Mouse (Mus musculus) liver, embryonic 16.5 days (tissue): ENCODE measurements around the gene Trappc3. TPM values are rescaled to one million over a fixed set of nuclear protein-coding genes. Genes with fewer than 3 reads are reported as not detected.

ENCODE experiments used
- ATAC-seq: fragments of 200-750 bp; cut with Nextera tagmentation; 2 replicates; pipeline ENCODE4 v1.8.0; 2017; ENCODE audit warnings: low read depth, mild to moderate bottlenecking, moderate number of reproducible peaks, moderate library complexity
- H3K27ac ChIP-seq: fragments of 300-500 bp; sonication (generic); 2 replicates; pipeline ENCODE4 v1.5.1; 2014; ENCODE audit warnings: mild to moderate bottlenecking, low read length
- H3K27me3 ChIP-seq: fragments of 300-500 bp; sonication (generic); 2 replicates; pipeline ENCODE4 v1.6.1; 2014; ENCODE audit warnings: low read depth, low read length, mixed read lengths; ENCODE audit not compliant: control insufficient read depth, insufficient read depth
- H3K36me3 ChIP-seq: fragments of 300-500 bp; sonication (generic); 2 replicates; pipeline ENCODE4 v1.6.1; 2014; ENCODE audit warnings: mild to moderate bottlenecking; ENCODE audit not compliant: control insufficient read depth, insufficient read depth
- H3K4me1 ChIP-seq: fragments of 300-500 bp; sonication (generic); 2 replicates; pipeline ENCODE4 v1.6.1; 2014; ENCODE audit warnings: low read depth, low read length, mixed read lengths; ENCODE audit not compliant: control insufficient read depth
- H3K4me2 ChIP-seq: fragments of 300-500 bp; sonication (generic); 2 replicates; pipeline ENCODE4 v1.6.1; 2014; ENCODE audit warnings: low read depth, low read length, mixed read lengths
- H3K4me3 ChIP-seq: fragments of 300-500 bp; sonication (generic); 2 replicates; pipeline ENCODE4 v1.5.1; 2014; ENCODE audit warnings: low read depth, mild to moderate bottlenecking, low read length
- H3K9ac ChIP-seq: fragments of 300-500 bp; sonication (generic); 2 replicates; pipeline ENCODE4 v1.6.1; 2014; ENCODE audit warnings: low read depth, low read length
- H3K9me3 ChIP-seq: fragments of 300-500 bp; sonication (generic); replicated peaks from 2 replicates; pipeline ENCODE4 v1.6.1; 2016; ENCODE audit warnings: low read length; ENCODE audit not compliant: control insufficient read depth
- WGBS: fragments of 180-500 bp; shearing (Covaris S2); extraction: QIAGEN DNeasy Blood & Tissue Kit; methylation state at CpG from one replicate; pipeline ENCODE4 v1.1.7; 2014; ENCODE audit not compliant: insufficient replicate concordance; 5-methylcytosine and 5-hydroxymethylcytosine counted together
- polyA plus RNA-seq: library from polyadenylated mRNA; unstranded; fragments of >200 nt; fragmentation: Nextera tagmentation; extraction: Ambion mirVana; gene quantifications from 2 replicates; pipeline ENCODE4 v1.2.1, GENCODE M21; 2015

The Trappc3 gene
- polyA plus RNA-seq, 1 experiment from 2014 or later, result 29.3 TPM

DNA sequence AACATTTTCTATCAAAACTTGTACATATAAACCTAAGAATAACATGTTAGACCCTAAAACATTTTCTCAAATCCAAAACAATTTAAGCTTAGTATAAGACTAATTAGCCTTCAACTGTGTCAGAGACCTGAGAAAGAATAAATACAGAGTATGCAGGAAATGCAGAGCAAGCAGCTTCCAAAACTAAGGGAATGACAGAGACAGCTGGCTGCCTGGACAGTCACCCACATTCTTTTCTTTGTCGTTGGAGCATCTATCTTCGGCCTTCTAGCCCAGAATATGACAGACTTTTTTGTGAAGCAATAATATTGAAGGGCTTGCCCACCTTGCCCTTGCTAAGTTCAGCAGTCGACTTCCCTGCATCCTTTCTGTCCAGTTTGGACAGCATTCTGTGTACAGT, 7.2 kb downstream of the Trappc3 start:
- Histone ChIP-seq H3K27ac (no peak overlapping the region), H3K9ac (no peak overlapping the region), H3K9me3 (no peaks in the 10 kb centered on the region), H3K27me3 (no peaks in the 10 kb centered on the region), H3K4me3 (no peak overlapping the region), H3K4me2 (no peak overlapping the region), H3K4me1 (no peaks in the 10 kb centered on the region), H3K36me3 (no peaks in the 10 kb centered on the region)
- 60% methylated on average over 3 of the region's 3 CpGs for WGBS
- ATAC-seq, result no peak

DNA sequence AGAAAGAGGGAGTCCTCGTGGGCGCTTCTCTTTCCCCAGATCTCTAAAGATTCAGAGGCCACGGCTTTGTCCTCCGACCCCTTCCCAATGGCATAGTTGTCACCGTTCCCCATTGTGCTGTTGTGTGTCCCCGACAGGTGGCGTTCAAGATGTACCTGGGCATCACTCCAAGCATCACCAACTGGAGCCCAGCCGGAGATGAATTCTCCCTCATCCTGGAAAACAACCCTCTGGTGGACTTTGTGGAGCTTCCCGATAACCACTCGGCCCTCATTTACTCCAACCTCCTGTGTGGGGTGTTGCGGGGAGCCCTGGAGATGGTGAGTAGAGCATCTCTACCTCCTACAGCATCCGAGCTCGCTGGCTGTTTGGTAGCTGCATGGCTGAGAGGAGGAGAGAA, 11.6 kb downstream of the Trappc3 start:
- WGBS, result 76% methylated on average over 13 of the region's 13 CpGs
- Histone ChIP-seq H3K27ac (no peak overlapping the region), H3K9me3 (no peaks in the 10 kb centered on the region), H3K27me3 (no peaks in the 10 kb centered on the region), H3K4me2 (no peak overlapping the region), H3K4me1 (no peaks in the 10 kb centered on the region), H3K4me3 (no peak overlapping the region), H3K36me3 (no peaks in the 10 kb centered on the region), H3K9ac (no peak overlapping the region)
- ATAC-seq, result no peak

DNA sequence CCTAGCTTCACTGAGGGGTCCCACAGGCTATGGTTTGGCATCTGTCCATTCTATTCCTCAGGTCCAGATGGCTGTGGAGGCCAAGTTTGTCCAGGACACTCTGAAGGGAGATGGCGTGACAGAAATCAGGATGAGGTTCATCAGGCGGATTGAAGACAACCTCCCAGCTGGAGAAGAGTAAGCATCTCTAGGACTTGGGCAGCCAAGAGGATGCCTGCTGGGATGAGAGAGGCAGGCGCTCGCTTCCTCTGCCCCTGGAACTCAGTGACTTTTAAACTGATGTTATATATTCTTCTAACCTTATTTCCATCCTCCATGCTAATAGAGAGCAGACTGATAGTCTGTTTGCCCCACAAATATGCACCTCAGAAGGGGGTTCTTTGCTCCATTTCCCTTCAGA, 13.0 kb downstream of the Trappc3 start:
- no peak overlapping the region for H3K9ac ChIP-seq
- no peak overlapping the region for H3K27ac ChIP-seq
- 72% methylated on average over 4 of the region's 4 CpGs for WGBS
- H3K4me1 ChIP-seq, result no peaks in the 10 kb centered on the region
- no peaks in the 10 kb centered on the region for H3K9me3 ChIP-seq
- H3K27me3 ChIP-seq, result no peaks in the 10 kb centered on the region
- ATAC-seq, result no peak
- H3K4me2 ChIP-seq, result no peak overlapping the region
- no peaks in the 10 kb centered on the region for H3K36me3 ChIP-seq
- no peak overlapping the region for H3K4me3 ChIP-seq

DNA sequence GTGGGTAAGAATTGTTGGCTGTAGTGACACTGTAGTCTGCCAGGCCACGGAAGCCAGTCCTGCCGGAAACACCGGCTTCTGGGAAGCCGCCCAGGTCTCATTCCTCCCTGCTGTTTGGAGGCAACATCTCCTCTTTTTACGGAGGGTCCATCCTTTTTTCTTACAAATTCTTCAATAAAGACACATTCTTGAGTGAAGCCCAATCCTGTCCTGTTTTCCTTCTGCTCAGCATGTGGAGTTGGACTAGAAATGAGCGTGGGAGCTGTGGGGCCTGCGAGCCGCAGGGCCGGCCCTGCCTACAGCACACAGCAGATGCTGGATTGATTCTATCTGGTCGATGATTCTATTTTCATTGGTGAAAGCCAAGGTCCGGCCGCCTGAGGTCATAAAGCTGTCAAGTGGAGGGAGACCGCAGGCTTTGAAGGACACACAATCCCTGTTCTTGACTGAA, 13.6 kb downstream of the Trappc3 start:
- Histone ChIP-seq H3K36me3 (no peaks in the 10 kb centered on the region), H3K9me3 (no peaks in the 10 kb centered on the region), H3K4me3 (no peak overlapping the region), H3K9ac (no peak overlapping the region), H3K27me3 (no peaks in the 10 kb centered on the region), H3K27ac (no peak overlapping the region), H3K4me2 (no peak overlapping the region), H3K4me1 (no peaks in the 10 kb centered on the region)
- no peak for ATAC-seq
- WGBS, result 84% methylated on average over 13 of the region's 13 CpGs

DNA sequence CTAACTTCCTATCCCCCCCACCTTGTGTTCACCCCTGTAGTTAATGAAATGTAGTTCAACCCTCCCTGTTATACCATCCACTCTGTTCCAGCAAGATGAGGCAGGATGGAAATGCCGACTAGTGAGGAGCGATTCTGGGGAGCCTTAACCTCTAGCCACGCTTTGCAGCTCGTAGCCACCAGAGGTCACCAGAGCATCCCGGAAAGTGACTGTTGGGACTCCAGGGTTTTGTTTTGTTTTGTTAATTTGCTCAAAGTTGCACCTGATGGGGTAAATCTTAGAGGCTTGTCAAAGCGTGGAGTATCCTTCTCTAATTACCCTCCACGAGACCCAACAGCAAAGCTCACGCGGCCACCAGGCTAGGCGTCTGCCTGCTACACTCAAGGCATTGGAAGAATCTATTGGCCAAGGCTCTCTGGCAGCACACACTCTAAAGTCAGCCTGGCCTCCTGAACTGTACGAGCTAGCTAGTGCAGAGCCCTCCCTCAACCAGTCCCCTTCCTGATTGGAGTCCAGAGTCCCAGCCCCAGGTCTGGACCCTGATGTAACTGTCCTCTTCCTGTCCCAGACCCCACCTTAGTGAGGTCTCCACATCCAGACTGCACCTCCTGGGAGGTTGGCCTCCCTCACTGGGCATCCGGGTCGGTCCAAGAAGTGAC, 15.9 kb downstream of the Trappc3 start:
- WGBS, result 15% methylated on average over 13 of the region's 13 CpGs
- ATAC-seq, result 0 out of 2 replicates have a peak, but pooled peaks have one; percentile 16
- Histone ChIP-seq H3K4me3 (no peak overlapping the region), H3K4me1 (no peaks in the 10 kb centered on the region), H3K9me3 (no peaks in the 10 kb centered on the region), H3K27ac (no peak overlapping the region), H3K4me2 (no peak overlapping the region), H3K9ac (no peak overlapping the region), H3K27me3 (no peaks in the 10 kb centered on the region), H3K36me3 (no peaks in the 10 kb centered on the region)

DNA sequence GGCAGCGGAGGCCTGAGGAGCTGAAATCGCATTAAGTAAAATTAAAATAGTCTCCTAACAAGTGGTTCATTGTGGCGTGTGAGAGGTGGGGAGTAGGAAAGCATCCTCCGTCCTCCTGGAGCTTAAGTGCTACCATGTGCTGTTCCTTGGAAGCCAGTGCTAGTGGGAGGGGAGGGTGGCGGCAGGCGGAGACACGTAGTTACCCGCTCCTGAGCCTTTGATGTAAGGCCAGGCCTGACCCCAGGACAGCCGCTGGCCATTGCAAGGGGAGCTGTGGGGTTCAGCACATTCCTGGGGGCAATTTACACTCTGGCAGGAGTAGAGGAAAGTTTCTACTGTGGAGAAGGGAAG, 16.4 kb downstream of the Trappc3 start:
- no peak for ATAC-seq
- Histone ChIP-seq H3K9ac (no peak overlapping the region), H3K27me3 (no peaks in the 10 kb centered on the region), H3K9me3 (no peaks in the 10 kb centered on the region), H3K4me2 (no peak overlapping the region), H3K4me3 (no peak overlapping the region), H3K36me3 (no peaks in the 10 kb centered on the region), H3K27ac (no peak overlapping the region), H3K4me1 (no peaks in the 10 kb centered on the region)
- WGBS, result 58% methylated on average over 9 of the region's 9 CpGs

DNA sequence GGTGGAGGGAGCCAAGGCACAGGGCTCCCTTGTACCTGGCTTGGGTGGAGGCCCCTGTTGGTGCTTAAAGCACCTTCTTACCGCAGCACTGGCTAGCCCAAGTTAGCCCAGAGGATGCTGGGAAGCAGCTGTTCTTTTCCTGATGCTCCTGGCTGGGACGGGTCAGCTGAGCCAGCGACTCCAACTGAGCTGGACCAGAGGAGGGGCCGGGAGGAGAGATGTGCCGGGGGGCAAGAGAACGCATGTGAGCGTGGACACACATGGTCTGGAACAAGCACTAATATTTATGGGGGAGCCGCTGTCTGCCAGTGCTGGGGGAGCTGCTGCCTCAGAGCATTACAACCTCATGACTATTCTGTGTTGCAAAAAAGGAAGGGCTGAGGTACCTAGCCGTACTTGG, 16.8 kb downstream of the Trappc3 start:
- Histone ChIP-seq H3K27me3 (no peaks in the 10 kb centered on the region; the same call in 1 of the 2 replicates), H3K27ac (no peak overlapping the region), H3K4me2 (no peak overlapping the region), H3K4me3 (no peak overlapping the region), H3K9ac (no peak overlapping the region), H3K9me3 (no peaks in the 10 kb centered on the region), H3K4me1 (no peaks in the 10 kb centered on the region), H3K36me3 (no peaks in the 10 kb centered on the region)
- WGBS, result 72% methylated on average over 9 of the region's 9 CpGs
- no peak for ATAC-seq

DNA sequence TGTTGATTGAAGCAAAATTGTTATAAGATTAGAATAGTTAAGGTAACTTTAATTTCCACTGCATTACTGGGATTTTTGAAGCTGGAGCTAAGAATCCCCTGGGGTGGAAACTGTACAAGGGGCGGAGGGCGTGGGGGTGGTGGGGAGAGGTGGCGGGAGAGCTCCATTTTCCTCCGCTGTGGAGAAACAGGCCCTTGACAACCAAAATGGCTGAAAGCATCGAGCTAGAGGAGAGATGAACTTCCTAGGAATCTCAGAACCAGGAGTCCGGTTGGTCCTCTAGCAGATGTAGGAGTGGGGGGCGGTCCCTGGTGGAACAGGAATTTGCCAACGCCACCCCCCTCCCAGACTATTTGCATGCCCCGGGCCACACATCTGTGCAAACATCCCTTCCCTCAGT, 19.6 kb downstream of the Trappc3 start:
- no peak for ATAC-seq
- H3K36me3 ChIP-seq, result no peaks in the 10 kb centered on the region
- H3K9me3 ChIP-seq, result no peaks in the 10 kb centered on the region
- no peak overlapping the region for H3K27ac ChIP-seq
- H3K9ac ChIP-seq, result no peak overlapping the region
- peaks cover 17% of the 10 kb centered on the region for H3K27me3 ChIP-seq
- peaks cover 2% of the 10 kb centered on the region for H3K4me1 ChIP-seq
- no peak overlapping the region for H3K4me2 ChIP-seq
- 64% methylated on average over 9 of the region's 9 CpGs for WGBS
- H3K4me3 ChIP-seq, result no peak overlapping the region

DNA sequence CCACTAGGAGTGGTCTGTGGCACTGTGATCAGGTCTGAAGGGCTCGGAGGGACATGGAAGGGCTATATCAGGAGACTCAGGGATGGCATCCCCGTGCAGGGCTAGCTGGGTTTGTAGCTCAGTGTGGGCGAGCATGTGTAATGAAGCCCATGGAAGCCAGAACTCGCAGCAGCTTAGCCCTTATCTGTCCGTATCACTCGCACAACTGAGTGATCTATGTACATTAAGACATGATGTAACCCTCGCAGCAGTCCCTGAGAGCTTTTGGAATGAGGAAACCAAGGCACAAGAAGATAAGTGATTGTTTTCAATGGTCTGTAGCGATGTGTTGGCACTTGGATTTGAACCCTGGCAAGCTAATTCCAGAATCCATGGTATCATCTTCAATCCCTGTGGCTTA, 21.5 kb downstream of the Trappc3 start:
- no peak for ATAC-seq
- Histone ChIP-seq H3K27me3 (peaks cover 36% of the 10 kb centered on the region), H3K27ac (no peak overlapping the region), H3K4me2 (no peak overlapping the region), H3K36me3 (no peaks in the 10 kb centered on the region), H3K9ac (no peak overlapping the region), H3K4me3 (no peak overlapping the region), H3K4me1 (peaks cover 2% of the 10 kb centered on the region), H3K9me3 (no peaks in the 10 kb centered on the region)
- WGBS, result 45% methylated on average over 8 of the region's 8 CpGs
